In genomic region chr3:133672742-133673447, GRCm38 (mm10) we compare ENCODE assay signal across 8 mouse cellular contexts.
A peak's percentile ranks its signal among the peaks of the same experiment; 100 is the strongest.
DNase-seq lines count a peak whose midpoint lies in the region; ATAC-seq and TF ChIP-seq lines count a peak whose summit lies in the region.

No protein-coding gene starts in this region.

- peak; percentile 67; the same call in 1 of the 2 replicates for ATAC-seq in limb, embryonic 14.5 days (ENCODE audit: low FRiP score, low read depth)

- no peak for TF ChIP-seq POLR2A in limb, embryonic 14.5 days (IDR thresholded peaks at IDR 0.05; ENCODE audit: borderline replicate concordance, extremely low read depth, insufficient read depth, insufficient read length)

- peak; percentile 35; the same call in 1 of the 2 replicates for TF ChIP-seq CTCF in gastrocnemius, adult 2 months (IDR thresholded peaks at IDR 0.05)

- no peaks in the 10 kb centered on the region for H3K36me3 ChIP-seq in limb, embryonic 14.5 days (ENCODE audit: control insufficient read depth, insufficient read depth, low read length)
- no peaks in the 10 kb centered on the region for H3K36me3 ChIP-seq in limb, embryonic 10.5 days

- H3K4me3 ChIP-seq in limb, embryonic 14.5 days (replicated peaks; ENCODE audit: low read length): no peak overlapping the region
- H3K4me3 ChIP-seq in limb, embryonic 10.5 days: no peak overlapping the region
- H3K4me3 ChIP-seq in gastrocnemius, adult 2 months: no peak overlapping the region

- no peaks in the 10 kb centered on the region for H3K27me3 ChIP-seq in limb, embryonic 14.5 days (ENCODE audit: control insufficient read depth, insufficient read depth, low read length)
- no peaks in the 10 kb centered on the region for H3K27me3 ChIP-seq in limb, embryonic 10.5 days (ENCODE audit: low read depth, poor library complexity, severe bottlenecking)

- no peaks in the 10 kb centered on the region for H3K4me1 ChIP-seq in limb, embryonic 14.5 days (ENCODE audit: control insufficient read depth, insufficient read depth, low read length)
- H3K4me1 ChIP-seq in limb, embryonic 10.5 days: no peaks in the 10 kb centered on the region

- WGBS in limb, embryonic 14.5 days: 79% methylated on average over 10 of the region's 10 CpGs
- 92% methylated on average over 10 of the region's 10 CpGs for WGBS in limb, embryonic 10.5 days

- no peak overlapping the region for H3K9ac ChIP-seq in limb, embryonic 14.5 days (ENCODE audit: low read depth, low read length, severe bottlenecking)

- no peak overlapping the region for H3K4me2 ChIP-seq in limb, embryonic 14.5 days (replicated peaks; ENCODE audit: low read depth, low read length, severe bottlenecking)

- intact Hi-C loops in gastrocnemius, adult 2 months (cut with DNase I): loop anchor here (2.0 to 10.0 kb wide), 3 partner anchors 128 to 358 kb away; partner anchors contain the start of genes Ppa2 and Tet2

- DNase-seq in limb, embryonic 14.5 days (ENCODE audit: low spot score): peak; percentile 19
- no peak for DNase-seq in limb, embryonic 10.5 days (ENCODE audit: low spot score)
- DNase-seq in adrenal gland, adult 2 months: peak; percentile 74
- peak; percentile 86 for DNase-seq in gastrocnemius, adult 2 months
- peak; percentile 25 for DNase-seq in layer of hippocampus, adult 9-10 months (ENCODE audit: low spot score)
- no peak for DNase-seq in spleen, postnatal 14 days (ENCODE audit: low spot score in 2 of 2)
- no peak for DNase-seq in embryo, embryonic 11 days
- DNase-seq in spleen, postnatal 10 days (ENCODE audit: low spot score in 2 of 2): no peak

- H3K9me3 ChIP-seq in limb, embryonic 14.5 days (ENCODE audit: control insufficient read depth, low read length): no peaks in the 10 kb centered on the region
- H3K9me3 ChIP-seq in limb, embryonic 10.5 days (replicated peaks): no peaks in the 10 kb centered on the region

- no peak overlapping the region for H3K27ac ChIP-seq in limb, embryonic 14.5 days (replicated peaks; ENCODE audit: low read depth, low read length)
- no peak overlapping the region for H3K27ac ChIP-seq in limb, embryonic 10.5 days
- H3K27ac ChIP-seq in gastrocnemius, adult 2 months: peak overlapping the region; percentile 70

Comparison
In these comparisons a context has a peak if more than half of its experiments do, and no peak if none do; other contexts are left out.
1. DNase-seq: peak in limb, embryonic 14.5 days (single experiment), adrenal gland, adult 2 months (single experiment), gastrocnemius, adult 2 months (single experiment) and layer of hippocampus, adult 9-10 months (single experiment); none in limb, embryonic 10.5 days (single experiment), spleen, postnatal 14 days (0 of 2), embryo, embryonic 11 days (single experiment) and spleen, postnatal 10 days (0 of 2).